Comparison of ENCODE assay signal across 8 mouse cellular contexts in genomic region chr7:30560296-30560695, GRCm38 (mm10). TPM values are rescaled to one million over a fixed set of nuclear protein-coding genes. Genes with fewer than 3 reads are reported as not detected.
A peak's percentile ranks its signal among the peaks of the same experiment; 100 is the strongest.
DNase-seq lines count a peak whose midpoint lies in the region; ATAC-seq and TF ChIP-seq lines count a peak whose summit lies in the region.

No protein-coding gene starts in this region.

- H3K4me3 ChIP-seq in heart, embryonic 15.5 days: peak overlapping the region; percentile 76; the same call in 1 of the 2 replicates
- H3K4me3 ChIP-seq in liver, embryonic 14.5 days (ENCODE audit: insufficient read depth in 1 of 2, low read depth in 2 of 2, low read length in 2 of 2): peak overlapping the region in 1 of 2 experiments; percentile 83; a peak in 2 of 4 replicates

- no peak for TF ChIP-seq EP300 in liver, embryonic 14.5 days (IDR thresholded peaks at IDR 0.05; ENCODE audit: low read depth)

- H3K4me1 ChIP-seq in heart, embryonic 15.5 days (replicated peaks): peaks cover 38% of the 10 kb centered on the region
- H3K4me1 ChIP-seq in liver, embryonic 14.5 days (replicated peaks; ENCODE audit: control insufficient read depth in 2 of 2, insufficient read depth in 2 of 2, low read length in 1 of 2): peaks cover 12 to 17% of the 10 kb centered on the region in 2 experiments

- H3K9me3 ChIP-seq in heart, embryonic 15.5 days (replicated peaks): no peaks in the 10 kb centered on the region
- no peaks in the 10 kb centered on the region for H3K9me3 ChIP-seq in liver, embryonic 14.5 days (ENCODE audit: control insufficient read depth, low read length)

- DNase-seq in heart, adult 11 months: no peak
- peak; percentile 13 for DNase-seq in retina, embryonic 14.5 days (ENCODE audit: low spot score)
- no peak for DNase-seq in retina, postnatal 1 day
- DNase-seq in liver, embryonic 14.5 days (ENCODE audit: low read depth in 3 of 3, low spot score in 3 of 3): no peak
- no peak for DNase-seq in adrenal gland, adult 8-10 months
- no peak for DNase-seq in spleen, adult 12 weeks (ENCODE audit: low spot score)
- no peak for DNase-seq in urinary bladder, adult 2 months (ENCODE audit: low spot score)

- no peak for ATAC-seq in heart, embryonic 15.5 days (replicated peaks; ENCODE audit: insufficient number of reproducible peaks, insufficient read depth, low FRiP score, low read depth)
- ATAC-seq in liver, embryonic 14.5 days (ENCODE audit: insufficient read depth): no peak

- peak overlapping the region; percentile 4 for H3K27ac ChIP-seq in heart, embryonic 15.5 days
- H3K27ac ChIP-seq in liver, embryonic 14.5 days: peak overlapping the region; percentile 43

- H3K4me2 ChIP-seq in heart, embryonic 15.5 days: peak overlapping the region; percentile 93; the same call in 1 of the 2 replicates
- H3K4me2 ChIP-seq in liver, embryonic 14.5 days (ENCODE audit: low read depth): peak overlapping the region; percentile 92

- 61% methylated on average over 2 of the region's 2 CpGs for WGBS in heart, embryonic 15.5 days
- WGBS in liver, embryonic 14.5 days (ENCODE audit: insufficient replicate concordance): 74% methylated on average over 2 of the region's 2 CpGs

- H3K27me3 ChIP-seq in heart, embryonic 15.5 days: no peaks in the 10 kb centered on the region
- H3K27me3 ChIP-seq in liver, embryonic 14.5 days (ENCODE audit: control insufficient read depth, insufficient read depth, low read length): no peaks in the 10 kb centered on the region

- no peak overlapping the region for H3K9ac ChIP-seq in heart, embryonic 15.5 days
- no peak overlapping the region; the same call in 1 of the 2 replicates for H3K9ac ChIP-seq in liver, embryonic 14.5 days (replicated peaks)

- peaks cover 20% of the 10 kb centered on the region for H3K36me3 ChIP-seq in heart, embryonic 15.5 days
- H3K36me3 ChIP-seq in liver, embryonic 14.5 days (replicated peaks; ENCODE audit: control insufficient read depth, insufficient read depth, low read depth): peaks cover 17% of the 10 kb centered on the region

- TF ChIP-seq CTCF in liver, embryonic 14.5 days (IDR thresholded peaks at IDR 0.05; ENCODE audit: low read depth): no peak

RNA-seq across cellular contexts. Expression of gene Lin37, which starts 0.7 kb away (rescaled TPM):
- polyA plus RNA-seq in heart, embryonic 15.5 days (2015; fragmentation: Nextera tagmentation; extraction: Ambion mirVana): 32.7 and 33.1 TPM in 2 replicates
- polyA plus RNA-seq in liver, embryonic 14.5 days (2012; rRNA removed): 15.3 and 17.6 TPM in 2 replicates
- polyA plus RNA-seq in liver, embryonic 14.5 days (2014; fragmentation: Nextera tagmentation; extraction: Ambion mirVana): 21.2 and 22.0 TPM in 2 replicates
- 10 to 100 TPM; 56.1 to 65.5 (median 61.7) TPM for total RNA-seq in adrenal gland, adult 8-10 months (2022)
- 33.8 and 36.5 TPM in 2 replicates for polyA plus RNA-seq in urinary bladder, adult 2 months (2012; rRNA removed)

RNA-seq across cellular contexts. Expression of gene U2af1l4, which starts 2.8 kb away (rescaled TPM):
- 90.0 and 97.8 TPM in 2 replicates for polyA plus RNA-seq in heart, embryonic 15.5 days (2015; fragmentation: Nextera tagmentation; extraction: Ambion mirVana)
- 19.5 and 28.1 TPM in 2 replicates for polyA plus RNA-seq in liver, embryonic 14.5 days (2012; rRNA removed)
- polyA plus RNA-seq in liver, embryonic 14.5 days (2014; fragmentation: Nextera tagmentation; extraction: Ambion mirVana): 40.7 and 44.0 TPM in 2 replicates
- 10 to 100 TPM; 70.4 to 83.6 (median 73.1) TPM for total RNA-seq in adrenal gland, adult 8-10 months (2022)
- 69.1 and 74.1 TPM in 2 replicates for polyA plus RNA-seq in urinary bladder, adult 2 months (2012; rRNA removed)

RNA-seq across cellular contexts. Expression of gene Gm49396, which starts 2.8 kb away (rescaled TPM):
- polyA plus RNA-seq in heart, embryonic 15.5 days (2015; fragmentation: Nextera tagmentation; extraction: Ambion mirVana): 8.4 and 10.8 TPM in 2 replicates
- polyA plus RNA-seq in liver, embryonic 14.5 days (2012; rRNA removed): 1.2 and 1.4 TPM in 2 replicates
- 0.71 and 0.99 TPM in 2 replicates for polyA plus RNA-seq in liver, embryonic 14.5 days (2014; fragmentation: Nextera tagmentation; extraction: Ambion mirVana)
- total RNA-seq in adrenal gland, adult 8-10 months (2022): 10 to 100 TPM in 1 of 4 experiments, 1 to 10 TPM in 3; 2.9 to 11.3 (median 7.4) TPM
- 2.8 and 5.1 TPM in 2 replicates for polyA plus RNA-seq in urinary bladder, adult 2 months (2012; rRNA removed)

RNA-seq across cellular contexts. Expression of gene Psenen, which starts 3.1 kb away (rescaled TPM):
- 104 and 106 TPM in 2 replicates for polyA plus RNA-seq in heart, embryonic 15.5 days (2015; fragmentation: Nextera tagmentation; extraction: Ambion mirVana)
- polyA plus RNA-seq in liver, embryonic 14.5 days (2012; rRNA removed): 55.8 and 63.5 TPM in 2 replicates
- 59.1 and 64.6 TPM in 2 replicates for polyA plus RNA-seq in liver, embryonic 14.5 days (2014; fragmentation: Nextera tagmentation; extraction: Ambion mirVana)
- total RNA-seq in adrenal gland, adult 8-10 months (2022): 100 to 1,000 TPM; 146 to 179 (median 164) TPM
- polyA plus RNA-seq in urinary bladder, adult 2 months (2012; rRNA removed): 151 and 174 TPM in 2 replicates

RNA-seq across cellular contexts. Expression of gene Igflr1, which starts 4.9 kb away (rescaled TPM):
- polyA plus RNA-seq in heart, embryonic 15.5 days (2015; fragmentation: Nextera tagmentation; extraction: Ambion mirVana): 3.7 and 4.0 TPM in 2 replicates
- 1.5 and 1.8 TPM in 2 replicates for polyA plus RNA-seq in liver, embryonic 14.5 days (2012; rRNA removed)
- polyA plus RNA-seq in liver, embryonic 14.5 days (2014; fragmentation: Nextera tagmentation; extraction: Ambion mirVana): 0.53 and 1.2 TPM in 2 replicates
- 1 to 10 TPM; 2.1 to 7.9 (median 3.6) TPM for total RNA-seq in adrenal gland, adult 8-10 months (2022)
- 3.6 and 4.9 TPM in 2 replicates for polyA plus RNA-seq in urinary bladder, adult 2 months (2012; rRNA removed)
